Mouse (Mus musculus): Measurements from ENCODE around the gene Cox7a2l. TPM values are rescaled to one million over a fixed set of nuclear protein-coding genes. Genes with fewer than 3 reads are reported as not detected.

Cox7a2l gene
- 196 and 203 TPM in 2 replicates for polyA plus RNA-seq (2014; fragmentation: Nextera tagmentation; extraction: Ambion mirVana)

- Histone ChIP-seq H3K9ac (replicated peaks; ENCODE audit: low read length) (no peak within 1 kb of the TSS), H3K36me3 (ENCODE audit: control insufficient read depth, insufficient read depth, low read length) (no peaks in the 10 kb centered on the region), H3K4me3 (replicated peaks; ENCODE audit: low read depth, low read length) (no peak within 1 kb of the TSS), H3K4me2 (ENCODE audit: low read length) (no peak within 1 kb of the TSS), H3K9me3 (ENCODE audit: control insufficient read depth, low read length) (no peaks in the 10 kb centered on the region), H3K27me3 (ENCODE audit: control insufficient read depth, insufficient read depth, low read length) (no peaks in the 10 kb centered on the region), H3K27ac (replicated peaks; ENCODE audit: low read depth, low read length) (no peak within 1 kb of the TSS), H3K4me1 (ENCODE audit: control insufficient read depth, insufficient read depth, low read length) (peaks cover 12% of the 10 kb centered on the region)
- DNase-seq (no peak), ATAC-seq (ENCODE audit: low FRiP score, low TSS enrichment) (no peak)
- 95% methylated on average over 8 of the region's 8 CpGs for WGBS
These were observed at the start of gene Cox7a2l for GRCm38 (mm10) chr17:83517280-83518015. Cox7a2l (minus strand) TSS chr17:83517330.

DNA sequence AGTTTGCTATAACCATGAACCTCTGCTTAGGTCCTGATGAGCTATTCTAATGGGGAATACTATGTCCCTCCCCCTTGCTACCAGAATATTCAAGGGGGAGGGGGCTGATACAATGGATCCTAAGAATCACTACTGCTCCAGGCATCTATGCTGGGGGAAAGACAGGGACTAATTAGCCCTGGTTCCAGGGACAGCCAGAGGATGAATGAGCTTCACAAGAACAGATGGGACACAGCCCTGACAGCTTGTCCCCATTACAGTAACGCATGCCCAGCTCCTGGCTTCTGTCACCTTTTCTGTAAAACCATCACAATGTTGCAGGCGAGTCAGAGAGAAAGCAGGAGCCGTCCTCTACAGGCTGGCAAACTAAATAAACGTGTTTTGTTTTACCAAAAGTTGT, 48.4 kb upstream of the Cox7a2l start:
- H3K27ac ChIP-seq (replicated peaks; ENCODE audit: low read depth, low read length), result no peak overlapping the region
- no peaks in the 10 kb centered on the region for H3K27me3 ChIP-seq (ENCODE audit: control insufficient read depth, insufficient read depth, low read length)
- no peak overlapping the region for H3K4me2 ChIP-seq (ENCODE audit: low read length)
- peak; percentile 64; the same call in 1 of the 2 replicates for ATAC-seq (ENCODE audit: low FRiP score, low TSS enrichment)
- H3K4me1 ChIP-seq (ENCODE audit: control insufficient read depth, insufficient read depth, low read length), result no peaks in the 10 kb centered on the region
- H3K9me3 ChIP-seq (ENCODE audit: control insufficient read depth, low read length), result no peaks in the 10 kb centered on the region
- H3K9ac ChIP-seq (replicated peaks; ENCODE audit: low read length), result no peak overlapping the region
- DNase-seq, result peak; percentile 34
- H3K36me3 ChIP-seq (ENCODE audit: control insufficient read depth, insufficient read depth, low read length), result no peaks in the 10 kb centered on the region
- 59% methylated on average over 4 of the region's 4 CpGs for WGBS
- no peak overlapping the region for H3K4me3 ChIP-seq (replicated peaks; ENCODE audit: low read depth, low read length)

- Histone ChIP-seq H3K4me1 (ENCODE audit: control insufficient read depth, insufficient read depth, low read length) (no peaks in the 10 kb centered on the region), H3K36me3 (ENCODE audit: control insufficient read depth, insufficient read depth, low read length) (no peaks in the 10 kb centered on the region), H3K9me3 (ENCODE audit: control insufficient read depth, low read length) (no peaks in the 10 kb centered on the region), H3K4me3 (replicated peaks; ENCODE audit: low read depth, low read length) (no peak overlapping the region), H3K4me2 (ENCODE audit: low read length) (no peak overlapping the region), H3K27me3 (ENCODE audit: control insufficient read depth, insufficient read depth, low read length) (no peaks in the 10 kb centered on the region), H3K27ac (replicated peaks; ENCODE audit: low read depth, low read length) (no peak overlapping the region), H3K9ac (replicated peaks; ENCODE audit: low read length) (no peak overlapping the region)
- 67% methylated on average over 12 of the region's 12 CpGs for WGBS
- ATAC-seq (ENCODE audit: low FRiP score, low TSS enrichment) (no peak), DNase-seq (no peak)
These were observed 47.1 kb upstream of the Cox7a2l start for GRCm38 (mm10) chr17:83564119-83564820.

GRCm38 (mm10) chr17:83563703-83564111, 46.6 kb upstream of the Cox7a2l start:
- Histone ChIP-seq H3K4me3 (replicated peaks; ENCODE audit: low read depth, low read length) (no peak overlapping the region), H3K4me1 (ENCODE audit: control insufficient read depth, insufficient read depth, low read length) (no peaks in the 10 kb centered on the region), H3K36me3 (ENCODE audit: control insufficient read depth, insufficient read depth, low read length) (no peaks in the 10 kb centered on the region), H3K4me2 (ENCODE audit: low read length) (no peak overlapping the region), H3K27me3 (ENCODE audit: control insufficient read depth, insufficient read depth, low read length) (no peaks in the 10 kb centered on the region), H3K9me3 (ENCODE audit: control insufficient read depth, low read length) (no peaks in the 10 kb centered on the region), H3K27ac (replicated peaks; ENCODE audit: low read depth, low read length) (no peak overlapping the region), H3K9ac (replicated peaks; ENCODE audit: low read length) (no peak overlapping the region)
- DNase-seq (peak; percentile 51), ATAC-seq (ENCODE audit: low FRiP score, low TSS enrichment) (no peak)
- WGBS, result 52% methylated on average over 10 of the region's 10 CpGs

DNA sequence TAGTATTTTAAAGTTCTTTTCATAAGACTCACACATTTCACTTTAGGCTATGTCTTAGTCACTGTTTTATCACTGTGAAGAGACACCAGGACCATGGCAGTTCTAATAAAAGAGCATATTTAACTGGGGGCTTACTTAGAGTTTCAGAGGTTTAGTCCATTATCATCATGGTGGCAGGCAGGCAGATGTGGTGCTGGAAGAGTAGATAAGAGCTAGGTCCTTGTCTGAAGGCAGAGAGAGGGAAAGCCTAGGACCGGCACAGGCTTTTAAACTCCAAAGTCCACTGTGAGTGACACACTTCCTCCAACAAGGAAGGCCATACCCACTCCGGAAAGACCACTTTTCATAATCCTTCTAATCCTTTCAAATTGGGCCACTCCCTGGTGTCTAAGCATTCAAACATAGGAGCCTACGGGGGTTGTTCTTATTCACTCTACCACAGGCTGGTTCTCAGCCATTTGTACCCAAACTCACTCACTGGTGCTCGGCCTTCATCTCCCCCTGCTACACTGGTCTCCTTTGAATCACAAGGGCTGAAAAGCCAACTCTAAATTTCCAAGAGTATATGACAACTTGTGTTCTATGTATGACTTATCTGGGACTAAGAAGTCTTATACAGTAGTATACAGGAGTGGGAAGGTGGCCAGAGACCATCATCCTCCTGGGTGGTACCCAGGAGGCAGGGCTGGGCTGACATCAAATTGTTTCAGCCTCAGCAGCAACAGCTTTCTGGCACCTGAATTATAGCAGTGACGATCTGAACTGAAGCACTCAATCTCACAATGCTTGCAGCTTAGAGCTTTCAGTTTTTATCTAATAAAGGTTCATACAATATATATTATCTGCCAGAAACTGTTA, 45.3 kb upstream of the Cox7a2l start:
- H3K9ac ChIP-seq (replicated peaks; ENCODE audit: low read length), result no peak overlapping the region
- no peak overlapping the region for H3K4me2 ChIP-seq (ENCODE audit: low read length)
- H3K4me1 ChIP-seq (ENCODE audit: control insufficient read depth, insufficient read depth, low read length), result no peaks in the 10 kb centered on the region
- no peaks in the 10 kb centered on the region for H3K27me3 ChIP-seq (ENCODE audit: control insufficient read depth, insufficient read depth, low read length)
- no peak overlapping the region for H3K27ac ChIP-seq (replicated peaks; ENCODE audit: low read depth, low read length)
- no peaks in the 10 kb centered on the region for H3K36me3 ChIP-seq (ENCODE audit: control insufficient read depth, insufficient read depth, low read length)
- DNase-seq (no peak), ATAC-seq (ENCODE audit: low FRiP score, low TSS enrichment) (no peak)
- H3K4me3 ChIP-seq (replicated peaks; ENCODE audit: low read depth, low read length), result no peak overlapping the region
- WGBS, result 86% methylated on average over 5 of the region's 5 CpGs
- H3K9me3 ChIP-seq (ENCODE audit: control insufficient read depth, low read length), result no peaks in the 10 kb centered on the region

DNA sequence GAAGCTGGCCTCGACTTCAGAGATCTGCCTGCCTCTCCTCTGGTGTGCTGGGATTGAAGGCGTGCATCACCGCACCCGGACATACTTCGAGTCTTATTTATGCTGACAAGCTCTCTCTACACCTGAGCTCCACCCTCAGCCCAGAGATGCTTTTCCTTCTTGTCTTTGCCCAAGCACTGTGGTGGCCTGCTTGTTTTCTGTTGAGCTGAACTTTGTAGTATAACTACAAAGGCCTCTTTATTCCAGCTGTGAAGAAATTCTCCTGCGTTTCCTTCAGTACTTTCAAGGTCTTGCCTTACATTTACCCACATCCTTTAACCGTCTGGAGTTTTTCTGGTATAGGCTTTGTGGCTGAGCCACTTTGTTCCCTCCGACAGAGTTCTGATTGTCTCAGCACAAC, 42.0 kb upstream of the Cox7a2l start:
- no peak for DNase-seq
- ATAC-seq (ENCODE audit: low FRiP score, low TSS enrichment), result no peak

GRCm38 (mm10) chr17:83555836-83556235, 38.7 kb upstream of the Cox7a2l start:
- no peaks in the 10 kb centered on the region for H3K27me3 ChIP-seq (ENCODE audit: control insufficient read depth, insufficient read depth, low read length)
- H3K9me3 ChIP-seq (ENCODE audit: control insufficient read depth, low read length), result no peaks in the 10 kb centered on the region
- H3K4me2 ChIP-seq (ENCODE audit: low read length), result no peak overlapping the region
- no peaks in the 10 kb centered on the region for H3K36me3 ChIP-seq (ENCODE audit: control insufficient read depth, insufficient read depth, low read length)
- WGBS, result 95% methylated on average over 11 of the region's 11 CpGs
- ATAC-seq (ENCODE audit: low FRiP score, low TSS enrichment) (no peak), DNase-seq (no peak)
- H3K27ac ChIP-seq (replicated peaks; ENCODE audit: low read depth, low read length), result no peak overlapping the region
- no peak overlapping the region for H3K4me3 ChIP-seq (replicated peaks; ENCODE audit: low read depth, low read length)
- H3K9ac ChIP-seq (replicated peaks; ENCODE audit: low read length), result no peak overlapping the region
- no peaks in the 10 kb centered on the region for H3K4me1 ChIP-seq (ENCODE audit: control insufficient read depth, insufficient read depth, low read length)

More for the DNA sequence above, 42.0 kb upstream of the Cox7a2l start:
- Histone ChIP-seq H3K4me2 (ENCODE audit: low read length) (no peak overlapping the region), H3K36me3 (ENCODE audit: control insufficient read depth, insufficient read depth, low read length) (no peaks in the 10 kb centered on the region), H3K9ac (replicated peaks; ENCODE audit: low read length) (no peak overlapping the region), H3K4me3 (replicated peaks; ENCODE audit: low read depth, low read length) (no peak overlapping the region), H3K27ac (replicated peaks; ENCODE audit: low read depth, low read length) (no peak overlapping the region), H3K4me1 (ENCODE audit: control insufficient read depth, insufficient read depth, low read length) (no peaks in the 10 kb centered on the region), H3K27me3 (ENCODE audit: control insufficient read depth, insufficient read depth, low read length) (no peaks in the 10 kb centered on the region), H3K9me3 (ENCODE audit: control insufficient read depth, low read length) (no peaks in the 10 kb centered on the region)
- 55% methylated on average over 8 of the region's 8 CpGs for WGBS

DNA sequence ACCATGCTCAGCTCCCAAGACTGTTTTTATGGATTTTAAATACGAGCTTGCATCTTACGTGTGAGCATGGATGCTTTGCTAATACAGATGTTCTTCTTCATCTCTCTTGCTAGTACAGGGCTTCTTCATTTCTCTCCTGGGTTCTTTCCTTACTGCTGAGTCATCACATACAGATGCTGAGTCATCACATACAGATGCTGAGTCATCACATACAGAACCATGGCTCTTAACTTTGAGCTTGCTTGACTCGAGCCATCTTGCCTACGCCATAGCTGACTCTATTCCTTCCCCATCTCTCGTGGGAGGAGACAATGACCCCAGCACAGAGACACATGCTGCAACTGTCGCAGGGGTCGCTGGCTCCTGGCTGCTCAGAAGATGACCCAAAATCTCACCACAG, 37.9 kb upstream of the Cox7a2l start:
- no peaks in the 10 kb centered on the region for H3K9me3 ChIP-seq (ENCODE audit: control insufficient read depth, low read length)
- 88% methylated on average over 7 of the region's 7 CpGs for WGBS
- H3K9ac ChIP-seq (replicated peaks; ENCODE audit: low read length), result no peak overlapping the region
- no peak overlapping the region for H3K27ac ChIP-seq (replicated peaks; ENCODE audit: low read depth, low read length)
- DNase-seq, result no peak
- no peaks in the 10 kb centered on the region for H3K36me3 ChIP-seq (ENCODE audit: control insufficient read depth, insufficient read depth, low read length)
- no peak overlapping the region for H3K4me2 ChIP-seq (ENCODE audit: low read length)
- no peak overlapping the region for H3K4me3 ChIP-seq (replicated peaks; ENCODE audit: low read depth, low read length)
- ATAC-seq (ENCODE audit: low FRiP score, low TSS enrichment), result no peak
- H3K4me1 ChIP-seq (ENCODE audit: control insufficient read depth, insufficient read depth, low read length), result no peaks in the 10 kb centered on the region
- no peaks in the 10 kb centered on the region for H3K27me3 ChIP-seq (ENCODE audit: control insufficient read depth, insufficient read depth, low read length)

All from midbrain, embryonic 14.5 days (tissue).